Mouse (Mus musculus) spleen, adult 2 months (tissue): ENCODE measurements at regions not wholly inside any gene's neighbourhood (a gene's known extent, or its start where the extent isn't known, plus 50 kb on each side); places are given as distances from the start of the nearest gene placed in this dataset.

Experiments
- DNase-seq, 2 experiments: peaks; one replicate each; pipeline versions ENCODE4 v3.0.0 to v3.0.0-alpha.2; 2012 to 2021; ENCODE audit warnings: low spot score in 2 of 2, low read depth in 1 of 2
- H3K27ac ChIP-seq: fragments of 200-500 bp; 2 replicates; pipeline ENCODE4 v1.5.1; 2012; ENCODE audit warnings: low read length, inconsistent platforms; ENCODE audit not compliant: insufficient read depth
- H3K27me3 ChIP-seq: fragments of 200-500 bp; 2 replicates; pipeline ENCODE4 v1.6.1; 2012; ENCODE audit warnings: mild to moderate bottlenecking, moderate library complexity, low read length, inconsistent platforms; ENCODE audit not compliant: control insufficient read depth, insufficient read depth
- H3K36me3 ChIP-seq: fragments of 200-500 bp; 2 replicates; pipeline ENCODE4 v1.6.1; 2012; ENCODE audit warnings: mild to moderate bottlenecking, low read length, inconsistent platforms; ENCODE audit not compliant: control insufficient read depth, insufficient read depth
- H3K4me1 ChIP-seq: fragments of 200-500 bp; 2 replicates; pipeline ENCODE4 v1.6.1; 2011; ENCODE audit warnings: inconsistent platforms; ENCODE audit not compliant: control insufficient read depth, insufficient read depth, insufficient read length
- H3K4me3 ChIP-seq: fragments of 200-500 bp; 2 replicates; pipeline ENCODE4 v1.5.1; 2011; ENCODE audit warnings: mild to moderate bottlenecking, inconsistent platforms; ENCODE audit not compliant: insufficient read depth, insufficient read length; ENCODE audit errors: extremely low read depth
- CTCF ChIP-seq: fragments of 200-500 bp; IDR thresholded peaks from 2 replicates; pipeline ENCODE4 v1.5.1; 2011; ENCODE audit warnings: mild to moderate bottlenecking, inconsistent platforms; ENCODE audit not compliant: insufficient read depth, insufficient read length, insufficient replicate concordance; ENCODE audit errors: extremely low read depth
- POLR2A ChIP-seq: fragments of 200-500 bp; IDR thresholded peaks from 2 replicates; pipeline ENCODE4 v1.6.1; 2011; ENCODE audit warnings: low read depth, low read length, inconsistent platforms
- WGBS: fragments of 180-500 bp; shearing (Covaris S2); methylation state at CpG from one replicate; pipeline ENCODE4 v1.1.7; 2018; 5-methylcytosine and 5-hydroxymethylcytosine counted together

DNA sequence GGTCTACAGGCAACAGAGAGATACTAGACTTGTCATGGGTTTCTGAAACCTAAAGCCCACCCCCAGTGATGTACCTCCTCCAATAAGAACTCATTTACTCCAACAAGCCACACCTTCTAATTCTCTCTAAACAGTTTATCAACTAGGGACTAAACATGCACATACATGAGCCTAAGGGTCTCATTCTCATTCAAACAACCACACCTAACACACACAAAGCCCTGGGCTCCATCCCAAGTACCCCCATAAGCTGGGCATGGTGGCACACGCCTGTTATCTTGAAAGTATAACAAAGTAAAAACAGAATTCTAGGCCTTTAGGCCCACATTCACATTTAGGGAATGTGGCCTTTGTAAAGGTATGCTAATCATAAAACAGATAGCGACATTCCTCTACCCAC is 137.9 kb downstream of the Rplp1 start:
- Histone ChIP-seq H3K4me3 (no peak overlapping the region), H3K27ac (no peak overlapping the region), H3K27me3 (no peaks in the 10 kb centered on the region), H3K4me1 (peaks cover 3% of the 10 kb centered on the region; the same call in 1 of the 2 replicates), H3K36me3 (no peaks in the 10 kb centered on the region)
- TF ChIP-seq CTCF (no peak), POLR2A (no peak)
- 89% methylated on average over 2 of the region's 2 CpGs for WGBS
- no peak for DNase-seq

DNA sequence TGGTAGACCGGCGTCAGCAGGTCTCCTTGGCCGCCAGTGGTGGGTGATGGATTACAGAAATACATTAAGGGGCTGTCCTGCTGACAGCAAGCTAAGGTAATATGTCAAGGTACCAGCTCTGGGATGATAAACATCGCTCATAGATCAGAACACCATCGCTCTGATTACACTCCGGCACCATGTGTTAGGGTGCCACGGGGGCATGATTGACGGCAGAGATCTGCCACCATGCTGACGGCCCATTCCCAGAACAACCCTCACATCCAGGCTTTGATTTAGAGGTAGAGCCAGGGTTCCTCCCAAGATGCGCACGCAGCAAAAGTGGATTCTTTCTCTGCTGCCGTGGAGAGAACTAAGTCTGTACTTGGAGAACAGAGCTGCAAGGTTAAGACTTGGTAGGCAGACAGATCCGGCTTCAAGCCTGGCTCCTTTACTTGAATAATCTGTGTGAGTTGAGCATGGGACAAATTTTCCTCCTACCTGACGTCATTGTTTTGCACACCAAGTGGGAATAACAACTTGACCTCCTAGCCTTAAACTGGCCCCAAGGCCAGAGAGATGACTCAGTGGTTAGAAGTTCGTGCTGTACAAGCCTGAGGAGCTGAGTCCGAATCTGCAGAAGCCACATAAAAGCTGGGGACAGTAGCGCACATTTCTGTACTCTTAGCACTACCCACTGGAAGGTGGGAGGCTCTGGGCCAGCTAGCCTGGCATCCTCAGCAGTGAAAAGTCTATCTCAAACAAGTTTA is 144.0 kb downstream of the Rplp1 start:
- Histone ChIP-seq H3K4me1 (no peaks in the 10 kb centered on the region), H3K4me3 (no peak overlapping the region), H3K36me3 (no peaks in the 10 kb centered on the region), H3K27ac (no peak overlapping the region), H3K27me3 (no peaks in the 10 kb centered on the region)
- DNase-seq: no peak
- TF ChIP-seq POLR2A (no peak), CTCF (no peak)
- 90% methylated on average over 17 of the region's 17 CpGs for WGBS

DNA sequence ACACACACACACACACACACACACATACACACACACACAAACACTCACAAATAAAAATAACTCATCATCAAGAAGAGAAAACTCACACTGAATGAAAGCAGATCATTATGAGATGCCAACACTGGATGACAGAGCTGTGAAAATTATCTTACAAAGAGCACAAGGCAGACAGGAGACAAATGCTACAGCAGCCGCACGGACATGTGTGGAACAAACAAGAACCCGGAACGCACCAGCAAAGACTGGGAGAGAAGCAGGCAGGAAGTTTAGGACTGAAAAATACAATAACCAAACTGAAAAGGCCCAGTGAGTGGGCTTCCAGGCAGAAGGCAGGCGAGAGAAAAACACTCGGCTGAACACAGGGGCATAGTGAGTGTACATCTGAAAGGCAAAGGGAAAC is 148.2 kb downstream of the Rplp1 start:
- no peaks in the 10 kb centered on the region for H3K36me3 ChIP-seq
- no peaks in the 10 kb centered on the region for H3K27me3 ChIP-seq
- WGBS: 81% methylated on average over 6 of the region's 6 CpGs
- H3K27ac ChIP-seq: no peak overlapping the region
- H3K4me3 ChIP-seq: no peak overlapping the region
- TF ChIP-seq CTCF (no peak), POLR2A (no peak)
- no peaks in the 10 kb centered on the region for H3K4me1 ChIP-seq
- no peak for DNase-seq

GRCm38 (mm10) chr9:61765366-61765765 is 149.0 kb downstream of the Rplp1 start:
- Histone ChIP-seq H3K27me3 (no peaks in the 10 kb centered on the region), H3K36me3 (no peaks in the 10 kb centered on the region), H3K27ac (no peak overlapping the region), H3K4me1 (no peaks in the 10 kb centered on the region), H3K4me3 (no peak overlapping the region)
- 54% methylated on average over 5 of the region's 5 CpGs for WGBS
- TF ChIP-seq CTCF: no peak
- TF ChIP-seq POLR2A: no peak
- DNase-seq: no peak

GRCm38 (mm10) chr9:61757806-61758205 is 156.5 kb downstream of the Rplp1 start:
- Histone ChIP-seq H3K27me3 (no peaks in the 10 kb centered on the region), H3K4me3 (no peak overlapping the region), H3K27ac (no peak overlapping the region), H3K36me3 (no peaks in the 10 kb centered on the region), H3K4me1 (no peaks in the 10 kb centered on the region)
- TF ChIP-seq POLR2A (no peak), CTCF (no peak)
- 80% methylated on average over 3 of the region's 3 CpGs for WGBS
- DNase-seq: no peak

- DNase-seq: no peak
- Histone ChIP-seq H3K27ac (no peak overlapping the region), H3K4me1 (no peaks in the 10 kb centered on the region), H3K4me3 (no peak overlapping the region), H3K36me3 (no peaks in the 10 kb centered on the region), H3K27me3 (no peaks in the 10 kb centered on the region)
- TF ChIP-seq POLR2A: no peak
- TF ChIP-seq CTCF: no peak
- 86% methylated on average over 24 of the region's 24 CpGs for WGBS
Measured at GRCm38 (mm10) chr9:61756801-61757342, 157.5 kb downstream of the Rplp1 start.

DNA sequence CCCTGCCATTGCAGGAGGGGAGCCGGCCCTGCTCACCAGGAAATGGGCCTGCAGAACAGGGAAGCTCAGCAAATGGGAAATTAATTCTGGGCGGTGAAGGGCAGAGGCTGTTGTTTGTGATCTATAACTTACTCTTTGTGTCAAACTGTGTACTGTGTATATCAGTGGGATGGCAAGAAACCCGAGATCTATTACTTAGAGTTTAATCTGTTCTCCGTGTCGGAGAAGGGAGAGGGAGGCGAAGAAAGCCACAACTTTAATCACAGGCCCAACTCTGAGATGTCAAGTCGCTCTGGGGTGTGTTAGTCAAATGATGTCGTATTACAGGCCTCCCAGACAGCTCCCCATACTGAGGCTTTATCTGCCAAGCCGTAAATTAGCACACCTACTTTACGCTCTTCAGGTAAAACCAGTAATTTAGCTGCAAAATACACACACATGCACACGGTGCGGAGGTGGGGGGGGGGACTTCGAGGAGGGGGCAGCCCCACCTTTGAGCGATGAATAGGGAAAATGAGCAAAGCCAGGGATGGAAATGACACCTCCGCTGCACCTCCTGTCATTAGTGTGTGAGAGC is 158.0 kb downstream of the Rplp1 start:
- H3K27ac ChIP-seq: no peak overlapping the region
- 88% methylated on average over 15 of the region's 15 CpGs for WGBS
- no peaks in the 10 kb centered on the region for H3K4me1 ChIP-seq
- TF ChIP-seq POLR2A (no peak), CTCF (no peak)
- no peak for DNase-seq
- no peaks in the 10 kb centered on the region for H3K27me3 ChIP-seq
- H3K36me3 ChIP-seq: no peaks in the 10 kb centered on the region
- no peak overlapping the region for H3K4me3 ChIP-seq
